Mouse (Mus musculus) skeletal muscle tissue, adult 2 months (tissue): Measurements from ENCODE around the gene Adora2b.

ENCODE experiments used
- DNase-seq: peaks from one replicate; pipeline ENCODE4 v3.0.0-alpha.2; 2012; ENCODE audit warnings: low read depth, low spot score

The Adora2b gene

GRCm38 (mm10) chr11:62248401-62249244, at the start of gene Adora2b:
Gene Adora2b (plus strand): TSS chr11:62248984.
- DNase-seq: peak; percentile 52

DNA sequence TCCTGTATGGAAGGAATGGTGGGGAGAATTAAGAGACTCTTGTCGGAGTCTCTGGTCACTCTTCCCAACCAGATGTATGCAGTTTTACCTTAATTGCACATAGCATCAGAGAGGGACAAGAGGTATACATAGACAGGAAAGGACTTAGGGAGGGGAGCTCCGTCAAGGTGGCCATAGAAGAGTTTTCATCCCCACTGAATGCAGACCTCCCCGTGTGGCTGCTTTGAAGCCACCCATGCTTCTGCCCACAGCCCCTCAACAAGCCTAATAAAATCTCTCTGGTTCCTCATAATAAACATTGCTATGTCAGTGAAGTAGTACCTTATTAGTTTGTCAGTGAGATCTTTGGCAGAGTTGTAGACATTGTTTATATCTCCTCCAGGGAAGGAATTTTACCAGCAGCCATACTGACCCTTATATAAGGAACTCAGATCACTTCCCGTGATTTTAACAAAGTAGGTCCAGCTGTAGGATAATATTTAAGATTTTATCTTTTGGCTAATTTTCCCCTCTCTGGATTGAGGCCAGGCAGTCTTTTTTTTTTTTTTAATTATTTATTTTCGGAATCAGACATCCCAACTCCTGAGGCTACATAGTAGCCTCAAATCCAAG, 47.8 kb upstream of the Adora2b start:
- no peak for DNase-seq

DNA sequence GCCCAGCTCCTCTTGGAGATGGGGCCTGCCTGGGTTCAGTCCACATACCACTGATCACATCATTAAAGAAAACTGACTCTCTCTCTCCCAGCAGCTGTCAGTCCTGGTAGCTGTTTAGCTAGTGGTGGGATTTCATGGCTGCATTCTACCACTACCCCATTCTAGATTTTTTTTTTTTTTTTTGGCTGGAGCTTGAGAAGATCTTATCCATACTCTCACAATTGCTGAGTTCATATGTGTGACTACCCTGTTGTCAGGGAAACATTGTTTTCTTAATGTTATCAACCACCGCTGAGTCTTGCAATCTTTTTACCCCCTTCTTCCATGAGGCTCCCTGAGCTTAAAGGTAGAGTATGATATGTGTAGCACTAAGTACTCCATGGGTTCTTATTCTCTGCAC, 46.1 kb upstream of the Adora2b start:
- no peak for DNase-seq

- DNase-seq: no peak
Measured at GRCm38 (mm10) chr11:62209111-62209510, 39.7 kb upstream of the Adora2b start.

GRCm38 (mm10) chr11:62209891-62210290, 38.9 kb upstream of the Adora2b start:
- no peak for DNase-seq

DNA sequence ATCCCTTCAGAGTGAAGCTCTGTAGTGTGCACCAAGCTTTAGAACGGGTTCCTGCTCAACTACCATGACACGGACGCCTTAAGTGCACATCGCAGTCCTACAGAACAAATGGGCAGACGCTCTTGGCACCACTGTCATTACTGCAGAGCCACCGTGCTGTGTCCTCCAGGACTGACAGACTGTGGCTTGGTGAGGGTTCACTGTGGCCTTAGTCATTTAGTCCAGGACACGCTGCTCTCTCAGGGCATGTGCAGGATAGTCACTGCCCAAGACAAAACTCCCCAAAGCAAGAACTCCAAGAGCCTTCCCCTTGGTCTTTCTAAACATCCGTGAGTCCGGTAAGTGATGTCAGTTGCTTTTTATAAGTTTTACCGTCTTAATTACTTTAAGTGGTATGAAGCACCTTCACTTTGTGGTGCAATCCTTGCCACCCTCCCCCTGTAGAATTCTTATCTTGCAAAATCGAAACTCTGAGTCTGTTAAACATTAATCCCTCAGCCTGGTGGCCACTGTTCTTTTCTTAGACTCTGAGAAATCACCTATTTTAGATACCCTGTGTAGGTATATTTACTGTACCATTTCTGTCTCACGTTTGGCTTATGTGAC, 35.3 kb upstream of the Adora2b start:
- no peak for DNase-seq

GRCm38 (mm10) chr11:62215107-62215506, 33.7 kb upstream of the Adora2b start:
- DNase-seq: no peak

DNA sequence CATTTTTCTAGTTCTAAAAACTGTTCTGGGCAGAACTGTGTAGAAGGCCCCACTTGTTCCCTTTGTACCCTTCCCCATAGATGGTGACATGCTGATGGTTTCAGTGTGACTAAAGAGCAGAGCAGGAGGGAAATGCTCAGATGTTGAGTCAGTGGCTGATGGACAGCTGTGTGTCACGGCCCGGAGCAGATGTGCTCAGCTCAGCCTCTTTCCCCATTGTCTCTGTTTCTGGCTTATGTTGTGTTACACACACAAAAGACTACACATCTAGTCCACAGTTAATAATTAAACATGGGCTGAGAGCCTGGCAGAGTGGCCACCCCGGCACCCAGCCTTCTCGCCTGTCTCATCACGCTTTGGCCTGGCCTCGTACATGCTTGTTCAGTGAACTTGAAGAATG, 31.0 kb upstream of the Adora2b start:
- no peak for DNase-seq

- DNase-seq: no peak
Measured at GRCm38 (mm10) chr11:62220756-62221510, 27.9 kb upstream of the Adora2b start.

- DNase-seq: no peak
Measured at GRCm38 (mm10) chr11:62223416-62223815, 25.4 kb upstream of the Adora2b start.

GRCm38 (mm10) chr11:62223962-62224361, 24.8 kb upstream of the Adora2b start:
- peak; percentile 62 for DNase-seq

GRCm38 (mm10) chr11:62224797-62225196, 24.0 kb upstream of the Adora2b start:
- peak; percentile 67 for DNase-seq

DNA sequence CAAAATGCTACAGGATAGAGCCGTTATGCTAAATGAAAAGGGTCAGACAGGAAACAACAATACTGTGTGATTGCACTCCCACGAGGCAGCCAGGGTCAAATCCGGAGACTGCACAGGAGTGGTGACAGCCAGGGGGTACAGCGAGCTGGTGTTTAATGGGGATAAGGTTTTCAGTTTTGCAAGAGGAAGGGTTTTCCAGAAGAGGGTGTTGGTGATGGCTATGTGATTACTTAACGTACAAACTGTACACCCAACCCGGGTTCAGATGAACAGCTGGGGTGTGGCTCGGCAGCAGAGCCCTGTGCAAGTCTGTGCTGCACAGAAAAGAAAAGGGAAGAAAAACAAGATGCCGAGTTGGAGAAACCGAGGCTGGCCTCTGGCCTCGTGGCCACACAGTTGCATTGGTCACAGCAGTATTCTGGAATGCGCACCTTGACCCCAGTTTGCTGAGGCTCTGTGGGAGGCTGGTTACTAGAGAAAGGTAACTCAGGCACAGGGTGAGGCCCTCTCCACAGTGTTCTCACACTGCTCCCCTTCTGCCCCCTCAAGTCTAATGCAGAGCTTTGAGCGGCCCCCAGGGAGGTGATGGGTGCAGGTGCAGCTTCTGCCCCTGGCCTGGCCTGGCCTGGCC, 8.0 kb upstream of the Adora2b start:
- DNase-seq: no peak

GRCm38 (mm10) chr11:62243871-62244270, 4.9 kb upstream of the Adora2b start:
- DNase-seq: peak; percentile 37

DNA sequence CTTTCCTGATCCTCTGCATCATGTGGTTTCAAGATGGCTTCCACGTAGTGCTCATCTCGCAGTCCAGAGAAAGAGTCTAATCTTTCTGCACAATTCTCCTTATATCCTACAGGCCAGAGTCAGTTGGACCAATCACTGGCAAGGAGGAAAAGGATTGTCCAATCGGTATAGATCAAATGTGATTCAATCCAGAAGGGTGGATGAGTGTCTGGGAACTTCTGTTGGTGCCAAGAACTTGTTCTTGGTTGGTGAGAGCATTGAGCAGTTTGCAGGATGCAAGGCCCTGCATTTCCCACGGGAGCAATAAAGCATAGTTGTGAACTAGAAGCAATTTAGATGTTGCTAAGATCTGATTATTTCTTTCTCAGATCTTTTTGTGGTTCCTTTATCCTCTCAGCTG, 4.3 kb upstream of the Adora2b start:
- DNase-seq: peak; percentile 49

GRCm38 (mm10) chr11:62247759-62248400, 904 bp upstream of the Adora2b start:
- no peak for DNase-seq

- DNase-seq: no peak
Measured at GRCm38 (mm10) chr11:62249266-62250037, 668 bp downstream of the Adora2b start.

DNA sequence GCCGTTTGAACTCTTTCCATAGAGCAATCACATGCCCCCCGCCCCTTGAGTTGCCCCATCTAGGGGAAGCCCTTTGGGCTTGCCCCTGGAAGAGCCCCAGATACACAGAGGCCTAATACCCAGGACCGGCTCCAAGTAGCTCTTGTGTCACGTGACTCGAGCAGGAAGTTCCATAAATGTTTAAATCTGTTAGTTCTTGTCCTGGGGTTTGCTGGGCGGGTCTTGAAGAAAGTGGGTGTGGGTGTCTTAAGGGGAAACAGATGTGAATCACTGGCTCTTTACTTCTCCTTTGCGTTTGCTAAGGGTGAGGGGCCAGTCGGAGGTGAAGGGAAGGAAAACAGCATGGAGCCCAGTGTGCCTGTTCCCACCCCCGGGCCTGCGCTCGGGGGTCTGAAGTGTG, 2.3 kb downstream of the Adora2b start:
- peak; percentile 34 for DNase-seq

- DNase-seq: no peak
Measured at GRCm38 (mm10) chr11:62253380-62253779, 4.6 kb downstream of the Adora2b start.

DNA sequence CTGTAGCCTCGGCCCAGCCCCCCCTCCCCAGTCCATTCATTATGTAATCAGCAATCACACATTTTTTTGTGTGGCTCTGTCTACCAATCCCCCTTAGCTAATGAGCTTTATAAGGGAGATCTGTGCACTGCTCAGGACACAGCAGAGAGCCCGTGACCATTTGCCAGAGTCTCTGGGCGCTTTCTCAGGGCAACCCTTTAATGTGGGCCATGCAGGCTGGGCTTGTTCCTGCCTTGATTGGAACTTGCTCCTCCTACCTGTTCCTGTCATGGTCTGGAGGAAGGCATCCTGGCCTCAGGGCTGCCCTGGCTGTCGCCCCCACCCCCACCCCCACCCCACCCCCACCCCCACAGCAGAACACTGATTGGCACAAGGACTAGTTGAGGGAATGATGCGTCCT, 10.4 kb downstream of the Adora2b start:
- no peak for DNase-seq
